Mouse (Mus musculus) lung, adult 2 months (tissue): ENCODE data around the gene Elmo3. TPM values are rescaled to one million over a fixed set of nuclear protein-coding genes. Genes with fewer than 3 reads are reported as not detected.

Source experiments
- DNase-seq: peaks from one replicate; pipeline ENCODE4 v3.0.0; 2022
- H3K4me1 ChIP-seq: fragments of 200-500 bp; 2 replicates; pipeline ENCODE4 v1.6.1; 2011; ENCODE audit warnings: low read length; ENCODE audit not compliant: control insufficient read depth, insufficient read depth
- H3K4me3 ChIP-seq: fragments of 200-500 bp; replicated peaks from 2 replicates; pipeline ENCODE3; 2011; ENCODE audit warnings: low read depth, mild to moderate bottlenecking, control low read depth, low read length; ENCODE audit errors: extremely low read depth
- CTCF ChIP-seq: fragments of 200-500 bp; IDR thresholded peaks from 2 replicates; pipeline ENCODE4 v1.5.1; 2011; ENCODE audit warnings: mild to moderate bottlenecking, low read length, control low read depth; ENCODE audit not compliant: insufficient read depth
- POLR2A ChIP-seq: fragments of 200-500 bp; IDR thresholded peaks from 2 replicates; pipeline ENCODE4 v1.6.1; 2011; ENCODE audit warnings: low read depth, mild to moderate bottlenecking, control low read depth, low read length, borderline replicate concordance; ENCODE audit errors: extremely low read depth
- WGBS: fragments of 180-500 bp; shearing (Covaris S2); methylation state at CpG from one replicate; pipeline ENCODE4 v1.1.7; 2018; 5-methylcytosine and 5-hydroxymethylcytosine counted together
- polyA plus RNA-seq: library from polyadenylated mRNA; depleted of rRNA; stranded (reverse); fragments of >200 nt; gene quantifications from 2 replicates; pipeline ENCODE4 v1.2.3, GENCODE M21; 2012

Gene Elmo3
- polyA plus RNA-seq, 1 experiment = 50.3 TPM

DNA sequence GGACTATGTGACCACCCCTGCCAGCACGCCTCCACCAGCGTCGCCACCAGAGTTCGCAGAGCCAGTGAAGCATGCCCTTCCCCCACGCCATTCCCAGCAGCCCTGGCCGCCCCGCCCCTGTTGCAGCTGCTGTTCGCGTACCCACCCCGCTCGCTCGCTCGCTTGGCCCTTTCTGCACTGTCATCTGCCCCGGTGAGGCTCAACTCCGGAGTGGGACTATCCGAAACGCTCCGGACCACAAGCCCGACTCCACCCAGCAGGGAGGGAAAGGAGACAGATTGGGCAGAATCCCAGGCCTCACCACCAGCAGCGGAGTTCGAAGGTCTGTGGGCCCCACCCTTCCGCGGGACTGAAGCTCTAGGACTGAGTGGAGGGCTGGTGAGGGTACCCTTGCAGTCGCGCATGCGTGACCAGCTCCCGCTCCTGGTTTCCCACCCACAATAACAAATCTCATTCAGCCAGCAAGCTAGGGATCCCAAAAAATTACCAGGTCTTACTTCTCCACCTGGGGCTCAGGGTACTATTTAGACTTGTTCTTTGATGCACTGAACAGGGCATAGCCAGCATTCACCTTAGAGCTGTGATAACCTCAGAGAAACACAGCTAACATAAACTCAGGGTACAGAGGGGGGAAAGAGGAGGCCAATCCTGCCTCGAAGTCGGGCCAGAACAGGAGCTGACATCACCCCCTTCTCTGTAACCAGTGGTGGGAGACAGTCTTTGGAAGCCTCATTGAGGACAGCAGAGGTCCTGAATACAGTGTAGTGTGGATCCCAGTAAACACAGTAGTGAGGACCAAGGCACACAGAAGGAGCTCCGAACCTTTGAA lies 28.9 kb upstream of the Elmo3 start:
- WGBS = 6% methylated on average over 30 of the region's 30 CpGs
- TF ChIP-seq POLR2A = peak; percentile 43; the same call in 1 of the 2 replicates
- no peak for TF ChIP-seq CTCF
- Histone ChIP-seq H3K4me1 (peaks cover 8% of the 10 kb centered on the region), H3K4me3 (peak overlapping the region; percentile 57)
- DNase-seq = peak; percentile 49

DNA sequence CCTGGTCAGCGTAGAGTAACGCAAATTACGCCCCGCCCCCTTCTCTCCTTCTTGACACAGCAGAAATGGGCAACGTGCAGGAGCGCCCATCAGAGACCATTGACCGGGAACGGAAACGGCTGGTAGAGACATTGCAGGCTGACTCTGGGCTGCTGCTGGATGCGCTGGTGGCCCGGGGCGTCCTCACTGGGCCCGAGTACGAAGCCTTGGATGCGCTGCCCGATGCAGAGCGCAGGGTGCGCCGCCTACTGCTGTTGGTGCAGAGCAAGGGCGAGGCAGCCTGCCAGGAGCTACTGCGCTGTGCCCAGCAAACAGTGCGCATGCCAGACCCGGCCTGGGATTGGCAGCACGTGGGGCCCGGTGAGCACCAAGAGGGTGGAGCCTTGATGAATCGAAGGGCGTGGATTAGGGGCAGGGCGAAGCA lies 26.5 kb upstream of the Elmo3 start:
- DNase-seq = peak; percentile 80
- WGBS = 8% methylated on average over 28 of the region's 28 CpGs
- H3K4me1 ChIP-seq = peaks cover 12% of the 10 kb centered on the region
- no peak for TF ChIP-seq CTCF
- TF ChIP-seq POLR2A = no peak
- peak overlapping the region; percentile 6 for H3K4me3 ChIP-seq

DNA sequence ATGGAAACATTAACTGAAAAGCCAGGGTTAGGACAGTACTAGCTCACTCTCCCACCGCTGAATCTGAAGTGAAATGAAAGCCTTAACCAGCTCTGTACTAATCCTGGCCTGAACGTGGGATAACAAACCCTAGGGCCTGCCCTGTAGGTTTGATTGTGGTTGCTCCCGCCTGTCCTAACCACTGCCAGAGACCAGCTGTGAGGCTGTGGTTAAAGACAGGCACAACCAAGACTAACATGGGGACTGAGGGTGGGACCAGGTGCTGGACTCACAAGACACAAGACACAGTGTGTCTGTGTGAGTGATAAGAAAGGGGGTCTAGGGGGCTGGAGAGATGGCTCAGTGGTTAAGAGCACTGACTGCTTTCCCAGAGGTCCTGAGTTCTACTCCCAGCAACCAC lies 24.8 kb upstream of the Elmo3 start:
- H3K4me3 ChIP-seq = no peak overlapping the region
- WGBS = 76% methylated on average over 3 of the region's 3 CpGs
- no peak for TF ChIP-seq POLR2A
- no peak for TF ChIP-seq CTCF

DNA sequence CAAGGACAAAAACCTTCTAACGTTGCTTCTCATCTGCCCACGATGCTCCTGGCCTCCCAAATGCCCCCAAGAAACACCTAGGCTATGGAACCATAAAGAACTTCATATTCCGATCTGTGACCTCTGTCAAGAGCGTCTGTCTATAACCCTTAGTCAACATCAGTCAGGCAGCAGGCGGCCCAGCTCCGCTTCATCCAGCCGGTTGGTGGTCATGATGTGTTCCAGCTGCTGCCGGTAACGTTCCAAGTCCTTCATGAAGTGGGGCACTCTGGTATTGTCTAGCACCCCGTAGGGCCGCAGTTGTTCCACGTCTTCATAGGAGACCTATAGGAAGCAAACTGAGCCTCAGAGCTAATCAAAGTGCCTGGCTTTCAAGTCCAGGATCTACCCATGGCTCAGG lies 23.6 kb upstream of the Elmo3 start:
- Histone ChIP-seq H3K4me3 (no peak overlapping the region), H3K4me1 (peaks cover 4% of the 10 kb centered on the region; the same call in 1 of the 2 replicates)
- 80% methylated on average over 12 of the region's 12 CpGs for WGBS
- no peak for TF ChIP-seq CTCF
- no peak for TF ChIP-seq POLR2A
- no peak for DNase-seq

More for the DNA sequence above, 24.8 kb upstream of the Elmo3 start:
- DNase-seq = no peak
- peaks cover 12% of the 10 kb centered on the region for H3K4me1 ChIP-seq

DNA sequence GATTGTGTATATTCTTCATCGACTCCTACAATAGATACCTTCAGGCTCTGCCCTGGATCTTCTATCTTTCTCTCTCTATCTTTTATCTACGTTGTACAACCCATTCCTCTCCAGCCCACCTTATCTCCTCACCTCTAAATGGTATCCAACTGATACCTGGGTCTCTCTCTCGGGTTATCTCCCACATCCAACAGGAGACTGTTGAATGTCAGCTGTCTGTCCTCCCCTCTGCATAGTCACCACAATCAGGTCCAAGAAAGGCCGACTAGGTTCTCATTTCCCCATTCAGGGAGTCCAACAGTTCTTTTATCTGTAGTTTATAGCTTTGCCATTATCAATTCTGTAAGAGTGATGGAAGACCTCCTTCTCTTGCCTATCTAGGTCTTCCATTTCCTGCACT lies 23.2 kb upstream of the Elmo3 start:
- peaks cover 4% of the 10 kb centered on the region; the same call in 1 of the 2 replicates for H3K4me1 ChIP-seq
- H3K4me3 ChIP-seq = no peak overlapping the region
- 79% methylated on average over 4 of the region's 4 CpGs for WGBS
- TF ChIP-seq POLR2A = no peak
- TF ChIP-seq CTCF = no peak
- no peak for DNase-seq

DNA sequence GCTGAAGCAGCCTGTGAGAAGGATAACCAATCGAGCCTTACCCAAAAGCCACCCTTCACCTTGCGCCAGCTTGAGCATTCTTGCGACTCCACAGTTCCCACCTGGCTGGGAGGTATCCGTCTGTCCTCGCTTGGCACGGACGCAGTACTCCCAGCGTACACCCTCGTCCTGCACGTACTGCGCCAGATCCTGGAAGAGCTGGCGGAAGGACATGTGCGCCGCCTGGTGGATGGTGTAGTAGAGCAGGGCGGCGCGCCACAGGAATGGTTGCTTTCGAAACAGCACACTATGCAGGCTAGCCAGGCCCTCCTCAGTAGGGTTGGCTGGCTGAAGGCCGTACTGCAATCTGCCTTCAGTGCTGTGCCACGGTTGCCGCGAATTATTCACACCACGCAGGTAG lies 22.3 kb upstream of the Elmo3 start:
- 44% methylated on average over 23 of the region's 23 CpGs for WGBS
- H3K4me3 ChIP-seq = peak overlapping the region; percentile 18

DNA sequence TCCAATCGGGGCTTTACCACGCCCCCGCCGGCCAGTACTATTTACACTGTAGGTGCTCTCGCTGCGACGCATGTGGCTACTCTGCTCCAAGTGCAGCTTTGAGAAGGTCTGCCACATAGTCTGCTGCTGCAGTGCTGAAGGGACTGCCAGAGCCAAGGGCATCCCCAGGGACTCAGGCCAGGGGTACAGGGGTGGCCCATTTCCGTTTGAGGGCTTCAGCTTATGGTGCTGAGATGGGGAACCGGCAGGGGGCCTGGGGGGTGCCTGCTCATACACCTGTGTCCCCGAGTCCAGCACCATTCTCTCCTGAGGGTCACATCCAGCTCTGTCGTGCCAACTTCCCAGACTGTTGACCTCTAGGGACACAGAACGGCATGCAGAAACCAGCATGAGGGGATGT lies 19.9 kb upstream of the Elmo3 start:
- no peak for TF ChIP-seq POLR2A
- TF ChIP-seq CTCF = no peak
- Histone ChIP-seq H3K4me1 (peaks cover 12% of the 10 kb centered on the region), H3K4me3 (no peak overlapping the region)
- DNase-seq = no peak
- 69% methylated on average over 12 of the region's 12 CpGs for WGBS

More for the DNA sequence above, 22.3 kb upstream of the Elmo3 start:
- H3K4me1 ChIP-seq = peaks cover 4% of the 10 kb centered on the region; the same call in 1 of the 2 replicates
- peak; percentile 64 for DNase-seq
- no peak for TF ChIP-seq POLR2A
- TF ChIP-seq CTCF = peak; percentile 75

DNA sequence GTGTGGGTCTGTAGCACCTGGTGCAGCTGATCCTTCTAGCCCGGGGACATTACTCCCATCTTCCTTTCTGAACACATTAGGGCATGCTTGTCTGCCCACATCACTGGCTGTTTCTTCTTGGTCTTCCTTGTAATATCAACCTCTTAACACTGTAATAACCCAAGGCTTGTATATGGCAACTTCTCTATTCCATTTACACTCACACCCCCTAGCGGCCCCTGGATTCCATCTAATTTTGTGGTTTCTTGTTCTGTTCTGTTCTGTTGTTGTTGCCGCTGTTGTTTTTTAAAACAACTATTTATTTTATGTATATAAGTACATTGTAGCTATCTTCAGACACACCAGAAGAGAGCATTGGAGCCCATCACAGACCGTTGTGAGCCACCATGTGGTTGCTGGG lies 18.5 kb upstream of the Elmo3 start:
- peaks cover 15% of the 10 kb centered on the region for H3K4me1 ChIP-seq
- 90% methylated on average over 4 of the region's 4 CpGs for WGBS
- no peak overlapping the region for H3K4me3 ChIP-seq
- no peak for DNase-seq
- TF ChIP-seq POLR2A (no peak), CTCF (no peak)

DNA sequence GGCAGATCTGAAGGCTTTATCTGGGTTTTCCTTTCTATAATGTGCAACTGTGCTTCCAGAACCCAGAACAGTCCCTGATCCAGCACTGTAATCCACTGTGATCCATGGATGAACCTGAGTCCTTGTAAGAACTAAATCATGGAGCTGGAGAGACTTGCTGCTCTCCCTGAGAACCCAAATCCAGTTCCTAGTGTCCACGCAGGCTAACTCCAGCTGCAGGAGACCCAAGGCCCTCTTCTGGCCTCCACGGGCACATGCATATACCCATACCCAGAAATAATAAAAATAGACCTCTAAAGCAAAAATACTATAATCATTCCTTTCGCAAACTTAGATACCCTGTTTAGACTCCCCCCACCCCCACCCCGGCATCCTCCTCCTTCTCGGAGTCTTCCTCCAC lies 17.2 kb upstream of the Elmo3 start:
- DNase-seq = no peak
- Histone ChIP-seq H3K4me1 (peaks cover 11% of the 10 kb centered on the region), H3K4me3 (no peak overlapping the region)
- 84% methylated on average over 5 of the region's 5 CpGs for WGBS
- TF ChIP-seq POLR2A (no peak), CTCF (no peak)
